Mouse (Mus musculus): ENCODE measurements around the gene Arhgef17. TPM values are rescaled to one million over a fixed set of nuclear protein-coding genes. Genes with fewer than 3 reads are reported as not detected.
"Not testable (repeated sequence)": the region's sequence is repeated elsewhere in the genome, so short reads cannot be mapped to it uniquely, and the experiment has no call there.

Gene Arhgef17
- polyA plus RNA-seq, 1 experiment from 2014 or later = 2.2 TPM

DNA sequence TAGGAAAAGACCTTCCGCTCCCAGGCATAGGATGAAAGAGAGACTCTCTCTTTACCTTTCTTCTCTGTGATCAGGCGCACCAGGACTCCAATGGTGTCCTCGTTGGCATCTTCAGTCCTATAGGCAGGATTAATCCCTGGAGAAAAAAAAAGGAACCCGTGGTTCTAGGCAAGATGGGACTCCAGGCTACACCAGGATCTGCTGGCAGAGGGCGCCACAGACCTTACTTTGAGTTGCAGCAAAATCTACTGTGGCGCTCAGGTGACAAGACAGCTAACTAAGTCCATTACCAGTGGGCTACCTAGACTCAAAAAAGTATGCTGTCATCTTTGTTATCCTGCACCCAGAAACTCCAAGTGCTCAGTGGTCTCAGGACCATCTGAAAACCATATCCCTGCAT is 83.2 kb downstream of the Arhgef17 start:
- no peak overlapping the region for H3K4me2 ChIP-seq (replicated peaks; ENCODE audit: low read depth)
- no peaks in the 10 kb centered on the region for H3K36me3 ChIP-seq (ENCODE audit: control insufficient read depth, insufficient read depth, low read length)
- ATAC-seq (ENCODE audit: low FRiP score, low TSS enrichment) = no peak
- H3K9ac ChIP-seq (ENCODE audit: low read length) = no peak overlapping the region
- DNase-seq (ENCODE audit: low spot score) = peak; percentile 77
- no peaks in the 10 kb centered on the region for H3K27me3 ChIP-seq (ENCODE audit: control insufficient read depth, insufficient read depth, low read length)
- H3K4me3 ChIP-seq (ENCODE audit: low read depth, low read length) = no peak overlapping the region
- H3K4me1 ChIP-seq (replicated peaks; ENCODE audit: control insufficient read depth, insufficient read depth) = no peaks in the 10 kb centered on the region
- TF ChIP-seq EP300 (optimal IDR thresholded peaks at IDR 0.05) (no peak), CTCF (IDR thresholded peaks at IDR 0.05; ENCODE audit: low read depth) (peak; percentile 82)
- H3K9me3 ChIP-seq (ENCODE audit: control insufficient read depth, low read length) = no peaks in the 10 kb centered on the region
- no peak overlapping the region for H3K27ac ChIP-seq (replicated peaks)
- WGBS = 39% methylated on average over 6 of the region's 6 CpGs

DNA sequence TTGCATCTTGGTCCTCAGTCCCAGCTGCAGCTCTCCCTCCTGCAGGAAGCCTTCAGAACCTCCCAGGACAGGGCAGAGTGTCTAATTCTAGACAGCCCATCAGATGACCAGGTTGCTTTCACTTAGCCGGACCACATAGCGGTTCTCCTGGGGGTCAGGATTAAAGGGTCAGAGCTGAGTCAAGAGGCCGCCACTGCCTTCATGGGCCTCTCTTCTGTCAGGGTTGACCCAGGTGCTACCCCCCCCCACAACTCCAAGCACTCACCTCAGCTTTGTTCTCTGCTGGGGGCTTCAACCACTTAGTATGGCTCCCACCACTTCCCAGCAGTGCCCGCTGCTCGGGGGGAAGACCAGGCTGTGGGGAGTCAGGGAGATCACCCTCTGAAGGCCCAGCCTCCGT is 84.8 kb downstream of the Arhgef17 start:
- H3K27ac ChIP-seq (replicated peaks) = no peak overlapping the region
- no peak overlapping the region for H3K4me2 ChIP-seq (replicated peaks; ENCODE audit: low read depth)
- DNase-seq (ENCODE audit: low spot score) (no peak), ATAC-seq (ENCODE audit: low FRiP score, low TSS enrichment) (no peak)
- no peaks in the 10 kb centered on the region for H3K36me3 ChIP-seq (ENCODE audit: control insufficient read depth, insufficient read depth, low read length)
- no peak overlapping the region for H3K4me3 ChIP-seq (ENCODE audit: low read depth, low read length)
- 91% methylated on average over 6 of the region's 6 CpGs for WGBS
- TF ChIP-seq CTCF (IDR thresholded peaks at IDR 0.05; ENCODE audit: low read depth) (no peak), EP300 (optimal IDR thresholded peaks at IDR 0.05) (no peak)
- H3K27me3 ChIP-seq (ENCODE audit: control insufficient read depth, insufficient read depth, low read length) = no peaks in the 10 kb centered on the region
- no peaks in the 10 kb centered on the region for H3K4me1 ChIP-seq (replicated peaks; ENCODE audit: control insufficient read depth, insufficient read depth)
- no peak overlapping the region for H3K9ac ChIP-seq (ENCODE audit: low read length)
- no peaks in the 10 kb centered on the region for H3K9me3 ChIP-seq (ENCODE audit: control insufficient read depth, low read length)

DNA sequence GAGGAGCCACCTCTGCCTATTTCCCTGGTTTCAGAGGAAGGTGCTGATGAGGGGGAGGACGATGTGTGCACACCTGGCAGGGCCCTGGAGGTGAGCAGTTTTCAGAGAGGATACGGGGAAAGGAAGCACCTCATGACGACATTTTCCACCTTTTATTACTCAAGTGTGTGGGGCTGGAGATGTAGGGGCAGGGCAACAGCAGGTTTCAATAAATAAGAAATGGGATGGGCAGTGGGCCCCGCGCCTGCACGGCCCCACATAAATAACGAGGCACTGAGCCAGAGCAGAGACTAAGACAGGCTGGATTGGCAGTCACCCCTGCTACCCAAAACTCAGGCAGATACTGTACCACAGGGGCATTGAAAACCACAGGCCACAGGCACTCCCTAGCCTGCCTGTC is 85.9 kb downstream of the Arhgef17 start:
- not testable (repeated sequence) for H3K4me2 ChIP-seq (replicated peaks; ENCODE audit: low read depth); H3K9ac ChIP-seq (ENCODE audit: low read length); H3K9me3 ChIP-seq (ENCODE audit: control insufficient read depth, low read length); H3K4me3 ChIP-seq (ENCODE audit: low read depth, low read length); H3K4me1 ChIP-seq (replicated peaks; ENCODE audit: control insufficient read depth, insufficient read depth); DNase-seq (ENCODE audit: low spot score); H3K27ac ChIP-seq (replicated peaks); H3K27me3 ChIP-seq (ENCODE audit: control insufficient read depth, insufficient read depth, low read length); H3K36me3 ChIP-seq (ENCODE audit: control insufficient read depth, insufficient read depth, low read length); ATAC-seq (ENCODE audit: low FRiP score, low TSS enrichment)
- 64% methylated on average over 7 of the region's 7 CpGs for WGBS

DNA sequence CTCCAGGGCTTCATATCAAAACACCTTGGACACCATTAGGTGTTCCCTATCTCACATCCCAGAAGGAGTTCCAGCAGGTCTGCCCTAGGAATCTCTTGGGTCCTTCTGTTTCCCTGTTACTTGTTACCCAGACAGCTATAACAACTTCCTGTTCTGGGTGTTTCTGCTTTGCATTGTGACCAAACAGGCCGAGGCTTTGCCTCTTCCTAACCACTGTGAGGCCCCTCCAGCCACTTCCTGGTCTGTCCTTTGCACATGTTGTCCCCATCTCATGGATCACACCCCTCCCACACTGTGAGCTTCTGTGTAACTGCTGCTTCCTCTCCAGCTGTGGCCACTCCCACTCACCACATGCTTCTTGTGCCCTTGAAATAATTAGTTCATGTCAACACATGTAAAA is 86.5 kb downstream of the Arhgef17 start:
- ATAC-seq (ENCODE audit: low FRiP score, low TSS enrichment) = peak; percentile 82

DNA sequence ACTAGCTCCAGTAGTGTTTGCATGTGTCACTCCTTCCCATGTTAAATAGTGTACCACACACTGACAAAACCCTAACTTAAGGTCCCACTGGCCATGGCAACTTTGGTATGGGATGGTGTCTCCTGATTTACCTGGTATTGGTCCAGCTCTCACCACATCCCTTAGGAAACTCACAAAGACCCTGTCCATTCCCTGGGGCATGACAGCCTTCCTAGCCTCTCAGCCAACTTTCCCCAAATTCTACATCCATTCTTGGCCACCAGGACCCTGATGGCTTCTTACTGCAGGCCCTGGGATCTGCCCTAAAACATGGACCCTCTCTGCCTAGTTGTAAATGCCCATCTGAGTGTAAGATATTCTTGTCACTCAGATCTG is 86.9 kb downstream of the Arhgef17 start:
- ATAC-seq (ENCODE audit: low FRiP score, low TSS enrichment) = no peak
- no peak for TF ChIP-seq CTCF (IDR thresholded peaks at IDR 0.05; ENCODE audit: low read depth)
- no peak for TF ChIP-seq EP300 (optimal IDR thresholded peaks at IDR 0.05)
- Histone ChIP-seq H3K4me1 (replicated peaks; ENCODE audit: control insufficient read depth, insufficient read depth) (no peaks in the 10 kb centered on the region), H3K4me2 (replicated peaks; ENCODE audit: low read depth) (no peak overlapping the region), H3K4me3 (ENCODE audit: low read depth, low read length) (no peak overlapping the region), H3K27me3 (ENCODE audit: control insufficient read depth, insufficient read depth, low read length) (no peaks in the 10 kb centered on the region), H3K9me3 (ENCODE audit: control insufficient read depth, low read length) (no peaks in the 10 kb centered on the region), H3K27ac (replicated peaks) (peak overlapping the region; percentile 75), H3K9ac (ENCODE audit: low read length) (no peak overlapping the region), H3K36me3 (ENCODE audit: control insufficient read depth, insufficient read depth, low read length) (no peaks in the 10 kb centered on the region)
- no peak for DNase-seq (ENCODE audit: low spot score)

More for the DNA sequence above, 86.5 kb downstream of the Arhgef17 start:
- H3K9me3 ChIP-seq (ENCODE audit: control insufficient read depth, low read length) = no peaks in the 10 kb centered on the region
- H3K36me3 ChIP-seq (ENCODE audit: control insufficient read depth, insufficient read depth, low read length) = no peaks in the 10 kb centered on the region
- 13% methylated on average over 1 of the region's 1 CpGs for WGBS
- H3K4me3 ChIP-seq (ENCODE audit: low read depth, low read length) = no peak overlapping the region
- H3K4me2 ChIP-seq (replicated peaks; ENCODE audit: low read depth) = no peak overlapping the region
- H3K27ac ChIP-seq (replicated peaks) = peak overlapping the region; percentile 75; the same call in 1 of the 2 replicates
- no peaks in the 10 kb centered on the region for H3K27me3 ChIP-seq (ENCODE audit: control insufficient read depth, insufficient read depth, low read length)
- no peak overlapping the region for H3K9ac ChIP-seq (ENCODE audit: low read length)
- peak; percentile 49 for DNase-seq (ENCODE audit: low spot score)
- no peak for TF ChIP-seq EP300 (optimal IDR thresholded peaks at IDR 0.05)
- no peak for TF ChIP-seq CTCF (IDR thresholded peaks at IDR 0.05; ENCODE audit: low read depth)
- H3K4me1 ChIP-seq (replicated peaks; ENCODE audit: control insufficient read depth, insufficient read depth) = no peaks in the 10 kb centered on the region

DNA sequence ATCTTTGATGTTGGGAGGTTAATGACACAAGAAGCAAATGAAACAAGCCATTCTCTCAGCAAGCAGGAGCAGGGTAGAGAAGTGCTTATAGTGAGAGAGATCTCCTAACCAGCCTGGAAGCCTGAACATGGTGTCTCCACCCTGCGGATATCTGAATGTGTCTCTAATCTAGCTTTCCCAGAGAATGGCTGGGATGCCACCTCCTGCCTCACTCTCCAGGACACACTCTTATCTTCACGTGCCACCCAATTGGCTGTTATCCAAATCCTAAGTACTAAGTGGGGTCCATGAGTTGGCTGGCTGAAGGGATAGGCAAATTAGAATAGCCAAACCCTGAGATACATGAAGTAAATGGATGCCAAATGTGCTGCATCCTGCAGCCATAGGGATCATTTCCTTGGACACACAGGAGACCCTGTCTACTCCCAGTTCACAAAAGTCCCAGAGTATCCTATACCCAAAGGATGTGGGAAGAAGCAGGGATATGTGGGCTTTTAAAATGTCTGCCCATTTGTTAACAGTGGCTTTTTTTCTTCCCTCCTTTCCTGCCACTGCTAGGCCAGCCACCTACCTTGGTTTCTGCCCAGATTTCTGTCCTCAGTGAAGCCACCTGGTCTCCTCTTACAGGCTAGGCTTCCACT is 87.4 kb downstream of the Arhgef17 start:
- Histone ChIP-seq H3K27me3 (ENCODE audit: control insufficient read depth, insufficient read depth, low read length) (no peaks in the 10 kb centered on the region), H3K9me3 (ENCODE audit: control insufficient read depth, low read length) (no peaks in the 10 kb centered on the region), H3K9ac (ENCODE audit: low read length) (no peak overlapping the region), H3K36me3 (ENCODE audit: control insufficient read depth, insufficient read depth, low read length) (no peaks in the 10 kb centered on the region), H3K27ac (replicated peaks) (peak overlapping the region; percentile 75), H3K4me2 (replicated peaks; ENCODE audit: low read depth) (no peak overlapping the region), H3K4me3 (ENCODE audit: low read depth, low read length) (no peak overlapping the region), H3K4me1 (replicated peaks; ENCODE audit: control insufficient read depth, insufficient read depth) (no peaks in the 10 kb centered on the region)
- TF ChIP-seq CTCF (IDR thresholded peaks at IDR 0.05; ENCODE audit: low read depth) (no peak), EP300 (optimal IDR thresholded peaks at IDR 0.05) (no peak)
- DNase-seq (ENCODE audit: low spot score) (no peak), ATAC-seq (ENCODE audit: low FRiP score, low TSS enrichment) (no peak)
- WGBS = 56% methylated on average over 2 of the region's 2 CpGs
